Mouse (Mus musculus) ovary, postnatal 36 days (tissue): ENCODE results near the gene Gm26741.
"Not testable (repeated sequence)": the region's sequence is repeated elsewhere in the genome, so short reads cannot be mapped to it uniquely, and the experiment has no call there.

Experiments
- DNase-seq: peaks from one replicate; pipeline ENCODE4 v3.0.0; 2022; ENCODE audit warnings: low spot score, mixed read lengths

The Gm26741 gene

DNA sequence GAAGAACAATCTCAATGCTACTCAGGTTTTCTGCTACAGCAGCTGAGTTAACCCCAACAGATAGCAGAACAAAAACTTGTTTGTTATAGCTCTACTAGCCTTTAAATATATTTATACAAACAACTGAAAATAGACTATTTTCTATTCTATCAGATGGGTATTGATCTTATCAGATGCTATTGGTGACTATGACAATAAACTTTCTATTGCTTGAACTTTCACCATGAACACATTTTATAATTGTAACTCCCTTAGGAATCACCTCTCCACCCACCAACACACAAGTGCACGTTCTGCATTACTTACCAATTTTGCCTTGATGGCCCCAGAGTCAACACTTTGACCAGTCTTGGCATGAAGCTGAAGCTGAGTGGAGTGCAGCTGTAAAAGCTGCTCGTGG, at the start of gene Gm26741:
Gm26741 (plus strand) TSS at position 301 of the 400 bp plus-strand sequence.
- DNase-seq, result no peak

GRCm38 (mm10) chr10:52309196-52309595, 49.4 kb upstream of the Gm26741 start:
- no peak for DNase-seq

DNA sequence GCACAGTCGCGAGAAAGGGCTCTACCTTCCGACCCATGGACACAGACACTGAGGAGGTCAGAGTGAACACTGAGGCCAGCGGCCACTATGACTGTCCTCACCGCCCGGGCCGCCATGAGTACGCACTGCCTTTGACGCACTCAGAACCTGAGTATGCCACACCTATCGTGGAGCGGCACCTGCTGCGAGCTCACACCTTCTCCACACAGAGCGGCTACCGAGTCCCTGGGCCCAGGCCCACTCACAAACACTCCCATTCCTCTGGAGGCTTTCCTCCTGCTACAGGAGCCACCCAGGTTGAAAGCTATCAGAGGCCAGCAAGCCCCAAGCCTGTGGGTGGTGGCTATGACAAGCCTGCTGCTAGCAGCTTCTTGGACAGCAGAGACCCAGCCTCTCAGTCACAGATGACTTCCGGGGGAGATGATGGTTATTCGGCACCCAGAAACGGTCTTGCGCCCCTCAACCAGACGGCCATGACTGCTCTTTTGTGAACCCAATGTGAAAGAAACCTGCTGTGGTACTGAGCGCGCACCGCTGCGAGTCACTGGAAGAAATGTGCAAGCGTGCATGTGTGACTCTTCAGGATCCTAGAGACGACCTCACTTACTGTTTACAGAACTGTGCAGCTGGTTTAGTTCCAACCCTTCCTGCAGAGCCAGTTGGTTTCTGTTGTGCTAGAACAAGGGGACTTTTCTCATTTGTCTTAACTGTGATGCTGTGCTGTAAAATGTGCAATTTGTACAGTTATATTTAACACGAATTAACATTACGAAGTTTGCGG, 38.9 kb upstream of the Gm26741 start:
- DNase-seq, result no peak

GRCm38 (mm10) chr10:52321918-52322317, 36.6 kb upstream of the Gm26741 start:
- DNase-seq, result no peak

DNA sequence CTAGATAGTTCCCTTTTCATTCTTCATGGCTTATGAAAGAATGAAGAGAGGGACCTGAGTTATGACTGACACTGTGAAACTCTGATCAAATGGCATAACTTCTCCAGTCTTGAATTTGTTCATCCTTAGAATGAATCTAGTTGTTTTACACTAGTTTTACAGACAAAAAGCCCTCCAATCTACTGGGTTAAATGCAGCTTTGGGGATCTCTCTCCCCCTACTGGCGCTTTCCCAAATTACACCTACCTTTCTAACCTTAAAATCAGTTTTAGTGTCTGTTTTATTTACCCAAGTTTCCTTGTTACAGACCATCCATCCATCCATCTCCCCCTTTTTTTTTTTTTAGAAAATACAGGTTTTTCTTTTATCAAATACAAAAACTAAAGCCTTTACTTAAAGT, 27.6 kb upstream of the Gm26741 start:
- no peak for DNase-seq

GRCm38 (mm10) chr10:52343324-52343723, 15.2 kb upstream of the Gm26741 start:
- DNase-seq, result not testable (repeated sequence)

- no peak for DNase-seq
Observed at GRCm38 (mm10) chr10:52353184-52353583, 5.4 kb upstream of the Gm26741 start.

DNA sequence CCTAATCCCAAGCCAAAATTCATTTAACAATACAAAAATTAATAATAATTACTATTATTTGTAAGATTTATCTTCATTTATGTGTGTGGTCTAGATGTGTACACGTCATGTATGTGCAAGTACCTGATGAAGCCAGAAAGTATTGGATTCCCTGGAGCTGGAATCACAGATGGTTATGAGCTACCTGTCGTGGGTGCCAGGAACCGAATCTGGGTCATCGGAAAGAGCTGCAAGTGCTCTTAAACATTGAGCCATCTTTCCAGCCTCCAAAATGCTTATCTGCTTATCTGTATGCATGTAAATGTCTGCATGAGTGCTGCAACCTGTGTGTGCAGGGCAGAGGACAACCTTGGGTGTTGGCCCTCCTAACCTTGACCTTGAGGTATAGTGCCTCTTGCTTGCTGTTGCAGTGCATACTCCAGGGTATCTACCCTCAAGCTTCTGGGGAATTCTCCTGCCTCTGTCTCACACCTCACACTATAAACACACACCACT, 1.7 kb downstream of the Gm26741 start:
- DNase-seq, result no peak

GRCm38 (mm10) chr10:52360862-52361609, 2.5 kb downstream of the Gm26741 start:
- no peak for DNase-seq

DNA sequence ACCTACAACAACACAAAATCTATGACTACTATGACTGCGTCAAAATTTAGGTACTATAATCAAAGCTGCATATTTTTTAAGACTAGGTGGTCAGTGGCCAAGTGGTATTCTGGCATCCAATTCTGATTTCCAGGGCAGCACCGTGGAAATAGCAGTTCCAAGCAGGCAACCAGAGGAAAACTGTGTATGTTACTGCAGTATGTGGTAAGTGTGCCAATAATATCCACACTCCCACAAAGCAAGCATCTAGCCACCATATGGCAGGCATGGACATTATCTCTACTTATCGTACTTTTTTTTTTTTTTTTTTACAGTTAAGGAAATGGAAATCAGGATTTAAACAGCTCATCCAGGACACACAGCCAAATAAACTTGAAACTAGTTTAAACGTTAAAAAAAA, 9.8 kb downstream of the Gm26741 start:
- DNase-seq, result no peak

DNA sequence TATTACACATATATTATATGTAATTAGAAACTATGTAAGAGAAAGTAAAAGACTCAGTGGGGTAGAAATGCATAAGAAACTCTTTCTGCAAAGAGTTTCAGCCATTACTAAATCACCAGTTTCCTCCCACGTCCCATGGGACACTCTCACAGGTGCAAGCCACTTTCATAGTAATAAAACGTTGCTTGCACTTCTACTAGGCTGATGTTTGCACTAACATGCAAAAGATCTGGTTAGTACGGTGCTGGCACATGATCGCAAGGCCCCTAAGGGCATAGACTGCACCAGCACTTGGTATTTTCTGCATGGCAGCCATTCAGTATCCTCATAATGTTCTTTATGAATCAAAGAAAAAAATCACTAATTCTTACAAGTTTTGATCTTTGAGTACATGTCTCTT, 15.3 kb downstream of the Gm26741 start:
- DNase-seq, result no peak

DNA sequence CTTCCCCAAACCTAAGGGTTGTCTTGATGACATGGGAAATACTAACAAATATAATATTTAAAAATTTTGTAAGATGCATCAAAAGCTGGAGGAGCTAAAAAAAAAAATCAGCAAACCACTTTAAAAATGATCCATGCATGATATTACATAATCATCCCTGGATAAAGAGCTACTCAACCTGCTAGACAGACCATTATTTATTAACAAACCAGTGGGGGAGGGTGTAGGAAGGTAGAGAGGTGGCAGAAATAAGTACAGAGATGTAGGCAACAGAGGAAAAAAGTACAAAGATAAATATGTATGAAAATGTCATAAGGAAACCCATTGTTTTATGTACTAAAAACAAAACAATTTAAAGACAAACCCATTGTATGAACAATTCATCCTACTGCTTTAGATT, 16.1 kb downstream of the Gm26741 start:
- no peak for DNase-seq

DNA sequence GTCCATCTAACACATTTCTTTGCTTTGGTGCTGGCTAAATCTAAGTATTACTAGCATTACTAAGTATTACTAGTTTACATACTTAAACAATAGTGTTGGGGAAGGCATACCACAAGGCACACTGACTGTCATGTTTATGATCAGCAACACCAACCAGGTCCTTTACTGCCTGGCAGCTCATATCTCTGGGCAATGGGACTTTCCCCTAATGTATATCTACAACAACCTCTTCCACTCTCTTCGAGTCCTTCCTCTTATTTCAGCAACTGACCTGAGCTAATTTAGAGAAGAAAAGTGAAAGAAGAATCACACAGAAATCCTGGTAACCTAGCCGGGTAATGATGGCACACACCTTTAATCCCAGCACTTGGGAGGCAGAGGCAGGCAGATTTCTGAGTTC, 17.9 kb downstream of the Gm26741 start:
- DNase-seq, result no peak

GRCm38 (mm10) chr10:52377813-52378212, 19.2 kb downstream of the Gm26741 start:
- no peak for DNase-seq

DNA sequence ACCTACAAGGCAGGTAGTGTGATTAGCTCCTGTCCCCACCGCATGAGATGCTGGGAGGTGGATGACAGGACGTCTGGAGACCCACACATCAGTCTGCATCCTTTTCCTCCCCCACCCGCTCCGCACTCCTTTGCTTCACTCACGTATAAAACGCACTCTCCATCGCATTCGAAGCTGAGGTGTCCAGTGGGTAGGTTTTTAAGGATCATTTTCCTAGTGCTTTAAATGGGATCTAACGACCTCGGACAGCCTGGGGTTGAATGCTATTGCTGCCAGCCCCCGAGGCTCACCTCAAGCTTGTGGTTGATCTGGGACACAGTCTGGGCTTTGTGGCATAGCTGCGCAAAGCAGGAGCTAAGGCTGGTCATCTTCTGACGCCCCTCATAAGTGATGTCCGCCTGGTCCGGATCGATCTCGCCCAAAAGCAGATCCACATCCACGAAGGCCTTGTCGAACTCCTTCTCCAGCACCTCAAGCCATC, 22.8 kb downstream of the Gm26741 start:
- DNase-seq, result no peak

- peak; percentile 97 for DNase-seq
Observed at GRCm38 (mm10) chr10:52381845-52382591, 23.5 kb downstream of the Gm26741 start, which contains the start of gene Gopc. Gopc (minus strand) TSS chr10:52382124.

- DNase-seq, result no peak
Observed at GRCm38 (mm10) chr10:52383022-52383421, 24.5 kb downstream of the Gm26741 start.

GRCm38 (mm10) chr10:52383522-52383921, 25.0 kb downstream of the Gm26741 start:
- DNase-seq, result no peak

DNA sequence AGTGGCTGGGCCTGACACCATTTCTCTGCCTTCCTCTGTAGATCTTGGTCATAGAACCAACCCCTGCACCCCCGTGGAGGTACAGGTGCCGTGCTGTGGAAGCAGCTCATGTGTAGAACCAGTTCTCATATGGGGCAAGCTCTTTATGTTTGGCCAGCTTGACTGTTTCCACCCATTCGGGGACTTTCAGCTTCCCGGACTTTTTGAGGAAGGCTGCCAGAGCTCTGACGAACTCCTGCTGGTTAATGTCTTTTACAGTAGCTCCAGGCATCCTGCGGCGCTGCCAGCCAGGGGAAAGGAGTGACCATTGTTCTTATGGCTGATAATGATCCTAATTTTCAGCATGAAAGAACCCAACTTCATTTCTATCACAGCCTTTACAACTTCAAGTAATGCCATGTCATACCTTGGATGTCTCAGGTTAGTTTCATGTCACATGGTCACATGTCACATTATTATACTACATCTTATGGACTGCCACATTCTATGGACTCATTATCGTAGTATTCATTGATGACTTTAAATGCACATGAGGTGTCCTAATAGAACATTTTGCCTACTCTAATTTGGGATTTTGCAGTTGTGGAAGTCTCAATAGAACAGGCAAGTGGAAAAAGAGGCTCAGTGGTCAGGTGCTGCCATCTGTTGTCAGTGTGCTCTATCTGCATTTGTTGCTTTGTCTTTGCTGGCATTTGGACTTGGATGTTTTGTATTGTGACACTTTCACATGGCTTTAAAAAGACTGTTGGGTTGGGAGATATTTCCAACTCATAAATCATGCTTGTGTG, 26.4 kb downstream of the Gm26741 start:
- DNase-seq, result peak; percentile 15

DNA sequence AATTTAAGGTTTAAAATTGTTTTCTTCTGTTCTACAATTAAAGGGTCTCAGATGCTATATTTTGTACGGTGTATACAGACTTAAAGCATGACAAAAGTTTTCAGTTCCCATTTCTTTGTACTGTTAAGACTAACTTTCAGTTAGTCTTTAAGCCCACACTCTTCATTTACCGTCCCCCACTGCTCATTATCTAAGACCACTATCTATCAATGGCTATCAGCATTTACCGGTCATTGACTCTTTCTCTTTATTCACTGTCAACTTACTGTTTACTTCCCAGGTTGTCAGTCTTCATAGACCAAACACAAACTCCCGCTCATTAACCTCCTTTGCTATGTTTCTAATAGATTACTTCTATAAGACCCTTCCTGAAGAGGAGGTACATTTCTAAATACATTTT, 28.6 kb downstream of the Gm26741 start:
- no peak for DNase-seq

- no peak for DNase-seq
Observed at GRCm38 (mm10) chr10:52388922-52389430, 30.4 kb downstream of the Gm26741 start, which contains the start of gene Nepn. Nepn (plus strand) TSS chr10:52388972.
